Mouse (Mus musculus) megakaryocyte progenitor cell, adult 5-6 weeks (primary cell): Measurements from ENCODE around the gene Tmem150c. TPM values are rescaled to one million over a fixed set of nuclear protein-coding genes. Genes with fewer than 3 reads are reported as not detected.

Source experiments
- ATAC-seq: replicated peaks from 2 replicates; pipeline ENCODE4 v1.8.0; 2016; ENCODE audit warnings: mild to moderate bottlenecking, moderate TSS enrichment, inconsistent platforms; ENCODE audit not compliant: poor library complexity
- total RNA-seq, 2 experiments: library from RNA; stranded (forward) in 1 of 2; stranded (reverse) in 1 of 2; fragments of 157-497, 149-512 nt in 1 of 2; fragments of 200-1000 nt in 1 of 2; gene quantifications; 2 replicates each; pipeline versions ENCODE4 v1.2.3 to v1.2.4; 2015 to 2017

The Tmem150c gene
- total RNA-seq, 2 experiments from 2014 or later: not detected

GRCm38 (mm10) chr5:100172104-100172503 is 12.5 kb upstream of the Tmem150c start:
- no peak for ATAC-seq

- ATAC-seq: peak; percentile 94
Measured at GRCm38 (mm10) chr5:100166591-100167491, 7.2 kb upstream of the Tmem150c start.

GRCm38 (mm10) chr5:100163368-100163767 is 3.8 kb upstream of the Tmem150c start:
- ATAC-seq: no peak

- no peak for ATAC-seq
Measured at GRCm38 (mm10) chr5:100162857-100163256, 3.2 kb upstream of the Tmem150c start.

GRCm38 (mm10) chr5:100162053-100162452 is 2.4 kb upstream of the Tmem150c start:
- peak; percentile 79 for ATAC-seq

GRCm38 (mm10) chr5:100158791-100159637 is 594 bp downstream of the Tmem150c start:
- peak; percentile 35 for ATAC-seq

- no peak for ATAC-seq
Measured at GRCm38 (mm10) chr5:100158301-100158700, 1.3 kb downstream of the Tmem150c start.

GRCm38 (mm10) chr5:100155646-100156045 is 4.0 kb downstream of the Tmem150c start:
- ATAC-seq: no peak

GRCm38 (mm10) chr5:100149967-100150366 is 9.6 kb downstream of the Tmem150c start:
- ATAC-seq: no peak

GRCm38 (mm10) chr5:100144836-100145235 is 14.8 kb downstream of the Tmem150c start:
- ATAC-seq: no peak

GRCm38 (mm10) chr5:100127283-100127682 is 32.3 kb downstream of the Tmem150c start:
- ATAC-seq: no peak

GRCm38 (mm10) chr5:100125409-100126123 is 34.0 kb downstream of the Tmem150c start:
- ATAC-seq: no peak

GRCm38 (mm10) chr5:100124530-100124929 is 35.1 kb downstream of the Tmem150c start:
- ATAC-seq: no peak

- ATAC-seq: no peak
Measured at GRCm38 (mm10) chr5:100123283-100123682, 36.3 kb downstream of the Tmem150c start.

- no peak for ATAC-seq
Measured at GRCm38 (mm10) chr5:100121170-100121569, 38.4 kb downstream of the Tmem150c start.

- no peak for ATAC-seq
Measured at GRCm38 (mm10) chr5:100120711-100121141, 38.9 kb downstream of the Tmem150c start.

- ATAC-seq: no peak
Measured at GRCm38 (mm10) chr5:100119331-100119730, 40.3 kb downstream of the Tmem150c start.

GRCm38 (mm10) chr5:100113403-100113802 is 46.2 kb downstream of the Tmem150c start:
- no peak for ATAC-seq

GRCm38 (mm10) chr5:100110581-100110980 is 49.0 kb downstream of the Tmem150c start:
- ATAC-seq: no peak

- ATAC-seq: no peak
Measured at GRCm38 (mm10) chr5:100109543-100110282, 49.9 kb downstream of the Tmem150c start.
